In the genomic region with DNA sequence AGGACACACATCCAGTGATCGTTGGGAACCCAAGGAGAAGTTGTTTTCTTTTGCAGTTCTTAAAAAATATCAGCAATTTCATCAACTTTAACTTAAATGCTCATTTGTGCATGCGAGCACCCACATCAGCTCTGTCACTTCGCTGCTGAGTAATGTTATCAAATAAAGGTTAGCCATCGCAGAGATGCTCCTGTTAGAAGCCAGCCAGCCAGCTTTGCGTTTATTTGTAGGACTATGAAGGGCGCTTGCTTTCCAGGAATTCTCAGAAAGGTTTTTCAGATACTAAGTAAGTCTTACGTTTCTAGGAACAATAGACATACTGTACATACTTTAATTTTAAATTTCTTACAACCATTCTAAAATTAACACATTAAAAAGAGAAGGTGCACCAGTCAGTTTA, we compare ENCODE assay signal across 17 mouse cellular contexts.
"Had no signal": no experiment of that assay in that cellular context is flagged by ENCODE, and none has a peak within 500 bp of the region (broad histone marks: within the 10 kb centered on the region; RNA-seq: fewer than 3 reads in every experiment).

No protein-coding gene starts in this region.

- H3K27ac ChIP-seq: midbrain, embryonic 10.5 days; midbrain, embryonic 13.5 days; midbrain, embryonic 15.5 days; neural tube, embryonic 13.5 days; neural tube, embryonic 15.5 days had no signal

- H3K4me2 ChIP-seq: lung, embryonic 14.5 days; midbrain, embryonic 13.5 days; midbrain, embryonic 15.5 days; neural tube, embryonic 13.5 days; neural tube, embryonic 15.5 days had no signal

- H3K27me3 ChIP-seq: midbrain, embryonic 13.5 days; midbrain, embryonic 15.5 days; neural tube, embryonic 13.5 days; neural tube, embryonic 15.5 days had no signal

- ATAC-seq: midbrain, embryonic 13.5 days; midbrain, embryonic 15.5 days had no signal

- H3K4me1 ChIP-seq: midbrain, embryonic 10.5 days; midbrain, embryonic 13.5 days; midbrain, embryonic 15.5 days; neural tube, embryonic 13.5 days; neural tube, embryonic 15.5 days had no signal

- DNase-seq: lung, adult 18-20 months; lung, embryonic 14.5 days; lung, postnatal 10 days; lung, postnatal 4 days; retina, postnatal 1 day; right cerebral cortex, adult 18-20 months; right cerebral cortex, postnatal 25 days; right cerebral cortex, postnatal 4 days; spleen, adult 18-20 months; thymus, adult 18-20 months; thymus, postnatal 36 days had no signal

- H3K9ac ChIP-seq: lung, embryonic 14.5 days; midbrain, embryonic 13.5 days; midbrain, embryonic 15.5 days; neural tube, embryonic 13.5 days; neural tube, embryonic 15.5 days had no signal

- H3K4me3 ChIP-seq: midbrain, embryonic 10.5 days; midbrain, embryonic 13.5 days; midbrain, embryonic 15.5 days; myocyte; neural tube, embryonic 13.5 days; neural tube, embryonic 15.5 days had no signal

- H3K9me3 ChIP-seq: midbrain, embryonic 10.5 days; midbrain, embryonic 13.5 days; midbrain, embryonic 15.5 days; neural tube, embryonic 13.5 days; neural tube, embryonic 15.5 days had no signal
